Mouse (Mus musculus): ENCODE measurements at regions not wholly inside any gene's neighbourhood (a gene's known extent, or its start where the extent isn't known, plus 50 kb on each side); places are given as distances from the start of the nearest gene placed in this dataset.

DNA sequence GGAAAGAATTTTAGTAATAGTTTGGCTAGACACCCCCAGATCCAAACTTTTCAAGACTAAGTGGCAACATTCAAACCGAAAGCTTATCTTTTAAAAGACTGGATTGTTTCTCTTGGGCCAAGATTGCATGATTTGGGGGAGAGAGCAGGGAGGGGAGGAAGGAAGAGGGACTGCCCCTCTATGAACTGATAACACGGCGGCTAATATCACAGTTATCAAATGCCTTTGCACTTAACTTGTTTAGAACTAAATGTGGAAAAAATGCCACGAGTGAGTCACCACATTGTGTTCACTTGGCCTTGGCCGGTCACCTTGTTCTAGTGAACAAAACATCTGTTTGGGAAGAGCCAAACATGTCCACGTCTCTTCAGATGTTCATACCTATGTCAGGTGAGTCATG is 92.3 kb downstream of the Tes start:
- no peak for DNase-seq (ENCODE audit: extremely low read depth, insufficient read length, low spot score)

DNA sequence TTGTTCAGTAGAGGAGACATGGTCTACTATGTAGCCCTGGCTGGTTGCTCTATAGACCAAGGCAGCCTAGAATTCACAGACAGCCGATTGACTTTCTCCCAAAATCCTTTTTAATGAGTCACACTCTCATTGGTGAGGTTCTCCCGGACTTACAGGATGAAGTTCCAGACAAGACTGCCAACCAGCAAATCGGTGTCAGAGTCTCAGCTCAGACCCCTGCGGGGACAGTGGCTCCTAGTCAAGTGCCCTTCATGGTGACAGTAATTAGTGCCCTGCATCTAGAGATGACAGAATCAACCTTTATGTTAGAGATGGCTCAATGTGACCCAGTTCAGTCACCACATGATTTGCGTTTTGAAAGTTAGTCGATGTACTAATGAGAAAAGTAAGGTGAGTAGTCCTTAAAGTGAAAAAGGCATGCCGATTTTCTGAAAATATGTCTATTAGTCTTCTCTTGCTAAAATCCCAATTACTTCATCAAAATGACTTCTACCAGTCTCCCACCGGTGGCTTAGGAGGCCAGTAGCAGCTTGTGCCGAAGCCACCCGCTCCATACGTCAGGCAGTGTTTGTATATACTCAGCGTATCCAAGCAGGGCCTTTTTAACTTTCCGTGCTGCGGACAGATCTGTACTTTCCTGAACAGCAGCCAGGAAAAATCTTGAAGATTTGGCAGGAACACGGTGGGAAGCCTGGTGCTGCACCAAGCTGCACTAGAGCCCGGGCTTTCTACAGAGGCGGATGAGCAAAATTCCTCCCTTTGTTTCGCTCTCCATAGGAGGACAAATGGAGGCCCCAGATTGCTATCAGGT is 105.2 kb downstream of the Tes start:
- peak; percentile 75 for DNase-seq (ENCODE audit: extremely low read depth, insufficient read length, low spot score)

DNA sequence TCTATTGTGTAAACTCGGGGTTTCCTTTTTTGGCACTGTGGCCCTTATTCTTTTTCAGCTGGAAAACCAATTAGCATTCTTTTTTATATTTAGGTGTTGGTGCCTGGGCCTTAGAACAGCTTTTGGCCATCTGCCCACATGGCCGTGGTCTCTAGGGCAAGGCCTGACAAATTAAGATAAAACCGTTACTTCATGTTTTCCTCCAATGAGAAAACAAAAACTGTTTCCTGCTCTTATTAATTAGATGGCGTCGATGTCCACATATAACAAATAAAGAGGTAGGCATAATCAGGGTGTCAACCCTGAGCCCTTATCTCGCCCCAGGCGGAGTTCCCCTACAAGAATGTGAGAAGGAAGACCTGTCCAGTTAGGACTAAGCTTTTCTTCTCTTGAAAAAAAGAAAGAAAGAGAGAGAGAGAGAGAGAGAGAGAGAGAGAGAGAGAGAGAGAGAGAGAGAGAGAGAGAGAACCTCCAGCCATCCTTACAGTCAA is 105.9 kb downstream of the Tes start:
- no peak for DNase-seq (ENCODE audit: extremely low read depth, insufficient read length, low spot score)

DNA sequence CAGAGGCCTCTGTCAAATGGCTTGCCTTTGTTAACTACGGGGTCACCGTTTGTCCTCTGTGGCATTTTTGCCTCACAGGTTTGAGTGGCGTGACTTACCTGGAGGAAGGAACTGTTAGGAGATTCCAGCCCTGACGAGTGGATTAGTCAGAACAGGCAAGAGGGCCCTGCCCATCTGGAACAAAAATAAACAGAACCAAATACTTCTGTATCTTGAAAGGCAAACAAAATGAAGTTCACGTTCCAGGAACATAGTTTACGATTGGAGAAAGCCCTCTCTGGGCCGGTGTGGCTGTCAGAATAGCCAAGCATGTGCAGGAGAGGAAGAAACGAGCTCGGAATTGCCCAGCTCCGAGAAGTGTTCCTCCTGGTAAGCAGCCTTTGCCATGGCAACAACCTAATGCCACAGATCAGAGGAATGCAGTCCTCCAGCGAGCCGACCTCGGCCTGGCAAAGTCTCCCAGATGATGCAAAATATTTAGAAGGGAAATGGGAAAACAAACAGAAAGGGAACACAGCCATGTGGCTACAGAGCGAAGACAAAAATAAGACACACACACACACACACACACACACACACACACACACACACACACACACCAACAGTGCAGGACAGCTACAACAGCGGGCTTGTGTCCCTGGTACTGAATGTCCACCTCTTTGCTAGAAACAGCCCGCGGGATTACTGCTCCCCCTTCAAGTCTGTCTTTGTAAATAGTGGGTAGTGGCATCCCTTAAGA is 106.5 kb downstream of the Tes start:
- DNase-seq (ENCODE audit: extremely low read depth, insufficient read length, low spot score) = peak; percentile 77

DNA sequence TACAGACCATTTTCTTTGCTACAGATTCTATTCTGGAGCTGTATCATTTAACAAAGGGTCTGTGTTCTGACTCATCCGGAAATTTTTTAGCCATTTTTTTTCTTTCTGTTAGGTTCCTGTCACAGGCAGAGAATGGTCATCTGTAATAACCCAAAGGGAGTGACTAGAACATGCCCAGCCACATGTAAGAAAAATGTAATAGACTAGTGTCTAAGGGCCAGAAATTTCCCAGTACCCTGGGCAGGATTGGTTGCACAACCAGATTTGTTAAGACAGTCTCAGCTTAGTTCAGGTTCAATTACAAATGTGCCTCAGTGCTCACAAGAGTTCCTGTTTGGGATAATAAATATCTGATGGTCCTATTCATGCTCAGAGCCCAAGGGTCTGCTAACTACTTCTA is 107.1 kb downstream of the Tes start:
- peak; percentile 58 for DNase-seq (ENCODE audit: extremely low read depth, insufficient read length, low spot score)

DNA sequence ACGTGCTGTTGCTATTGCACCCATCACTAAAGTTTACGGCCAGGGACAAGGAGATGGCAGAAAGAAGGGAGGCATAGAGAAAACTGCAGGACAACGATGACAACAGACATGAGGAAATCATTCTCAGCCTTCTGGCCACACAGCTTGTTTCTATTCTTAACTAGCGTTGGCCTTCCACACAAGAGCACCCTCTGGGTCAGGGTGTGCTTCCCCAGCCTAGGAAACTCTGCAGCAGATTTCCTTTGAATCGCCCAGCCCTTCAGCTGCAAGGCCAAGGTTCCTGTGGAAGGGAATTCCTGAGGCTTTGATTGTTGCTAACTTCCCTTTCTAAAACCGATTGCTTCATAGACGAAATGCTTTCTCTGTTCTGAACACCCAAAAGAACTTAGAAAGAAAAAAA is 103.8 kb upstream of the Cav2 start:
- no peak for DNase-seq (ENCODE audit: extremely low read depth, insufficient read length, low spot score)

DNA sequence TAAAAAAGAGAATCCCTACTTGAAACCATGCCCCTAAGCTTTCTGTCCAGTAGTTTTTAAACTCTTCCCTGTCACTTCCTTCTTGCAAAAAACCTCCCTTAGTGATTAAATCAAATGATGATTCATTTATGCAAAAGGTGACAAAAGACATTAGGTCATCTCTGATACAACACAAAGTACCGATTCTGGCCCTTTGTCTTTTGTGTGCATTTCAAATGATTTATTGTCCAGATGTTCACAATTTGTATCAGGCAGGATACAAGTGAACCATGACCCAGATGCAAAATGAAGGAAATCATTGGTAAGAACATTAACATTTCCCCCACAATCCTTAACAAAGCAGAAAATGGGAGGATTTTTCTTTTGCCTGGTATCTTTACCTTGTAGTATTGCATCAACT is 101.5 kb upstream of the Cav2 start:
- DNase-seq (ENCODE audit: extremely low read depth, insufficient read length, low spot score) = no peak

DNA sequence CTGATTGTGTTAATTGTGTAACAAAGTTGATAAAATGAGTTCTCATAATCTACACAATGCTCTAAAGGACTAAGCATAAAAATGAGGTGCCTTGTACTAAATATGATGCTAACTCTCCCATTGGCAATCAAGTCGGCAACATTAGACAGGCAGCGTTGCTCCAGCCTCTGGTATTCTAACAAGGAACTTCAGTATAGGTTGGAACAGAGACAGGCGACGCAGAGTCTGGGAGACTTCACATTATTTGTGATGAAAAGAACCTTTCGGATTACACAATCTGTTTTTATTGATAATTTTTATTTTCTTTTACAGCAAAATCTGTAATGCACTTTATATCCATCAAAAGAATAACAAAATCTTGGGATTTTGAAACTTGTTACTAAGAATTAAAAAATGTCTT is 94.4 kb upstream of the Cav2 start:
- no peak for DNase-seq (ENCODE audit: extremely low read depth, insufficient read length, low spot score)

DNA sequence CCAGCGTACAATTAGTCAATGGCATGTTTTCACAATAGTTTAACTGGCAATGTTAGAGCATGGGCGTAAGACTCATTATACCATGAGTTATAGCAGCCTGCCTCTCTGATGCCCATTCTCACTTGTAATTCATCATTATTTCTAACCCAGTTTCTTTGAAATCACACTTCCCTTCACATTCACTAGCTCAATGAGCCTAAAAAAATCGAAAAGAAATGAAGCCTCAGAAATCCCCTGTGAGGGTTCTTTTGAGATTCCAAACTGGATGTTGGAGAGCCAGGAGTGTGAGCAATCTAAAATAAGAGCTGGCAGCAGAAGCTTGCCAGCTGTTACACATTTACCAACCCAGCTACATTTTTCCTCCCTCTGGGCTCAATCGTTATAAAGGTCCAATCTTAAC is 93.9 kb upstream of the Cav2 start:
- DNase-seq (ENCODE audit: extremely low read depth, insufficient read length, low spot score) = no peak

DNA sequence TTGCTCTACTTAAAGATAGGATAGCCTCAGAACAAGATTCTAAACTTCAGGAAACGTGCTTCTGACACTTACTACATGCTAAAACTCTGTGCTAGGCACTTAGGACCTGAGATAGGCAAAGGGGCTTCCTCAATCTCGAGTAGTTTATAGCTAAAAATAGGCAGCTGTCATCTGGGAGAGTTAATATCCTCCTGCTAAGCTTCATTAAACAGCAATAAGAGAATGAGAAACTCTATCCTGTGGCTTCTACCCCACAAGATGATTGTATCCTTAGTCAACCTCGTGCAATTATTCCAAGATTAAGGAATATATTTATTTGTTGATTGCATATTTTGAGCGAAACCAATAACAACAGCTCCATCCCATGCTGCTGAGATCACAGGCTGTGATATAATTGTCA is 85.4 kb upstream of the Cav2 start:
- DNase-seq (ENCODE audit: extremely low read depth, insufficient read length, low spot score) = no peak

DNA sequence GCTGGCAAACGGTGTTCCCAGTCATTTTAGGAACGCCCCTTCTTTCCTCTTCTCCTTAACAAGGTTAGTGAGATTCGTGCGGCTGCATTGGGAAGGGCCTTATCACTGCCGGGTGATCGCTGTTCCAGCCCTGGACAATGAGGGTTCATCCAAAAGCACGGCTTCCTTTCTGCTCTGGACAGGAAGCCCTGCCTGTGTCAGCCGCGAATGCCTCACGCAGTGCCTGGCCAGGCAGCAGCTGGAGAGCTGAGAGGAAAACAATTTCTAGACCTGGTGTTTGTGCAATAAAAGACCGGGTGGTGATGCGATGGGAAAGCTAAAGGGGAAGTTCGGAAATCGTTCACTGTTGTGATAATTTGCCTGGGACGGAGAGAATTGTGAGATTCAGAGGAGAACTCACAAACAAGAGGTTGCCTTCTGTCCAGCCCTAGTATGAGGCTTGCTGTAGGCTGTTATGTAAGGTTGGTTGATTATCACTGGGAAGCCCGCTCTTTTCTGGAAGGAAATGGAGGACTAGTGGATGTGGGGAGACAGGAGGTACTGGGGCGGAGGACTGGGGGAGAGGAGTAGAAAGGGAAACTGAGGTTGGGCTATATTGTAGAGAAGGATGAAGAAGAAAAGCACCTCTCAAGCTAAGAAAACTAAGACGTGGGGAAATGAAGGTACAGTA is 83.1 kb upstream of the Cav2 start:
- DNase-seq (ENCODE audit: extremely low read depth, insufficient read length, low spot score) = no peak

DNA sequence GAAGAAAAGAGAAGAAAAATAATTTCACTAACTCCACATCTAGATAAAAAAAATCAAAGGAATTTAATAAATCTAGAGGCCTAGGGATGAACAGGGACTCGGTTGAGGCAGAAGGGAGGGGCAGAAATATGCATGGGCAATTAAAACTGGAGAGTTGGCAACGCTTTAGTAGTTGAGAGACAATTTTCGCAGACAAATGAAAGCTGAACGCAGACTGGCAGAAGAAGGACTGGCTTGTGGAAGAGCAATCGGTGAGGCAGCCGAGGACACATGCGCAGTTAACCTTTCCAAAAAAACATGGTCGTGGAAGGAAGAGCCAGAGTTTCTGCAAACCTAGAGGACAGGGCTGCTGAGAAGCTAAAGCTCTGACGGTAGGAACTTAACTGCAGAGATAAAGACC is 82.1 kb upstream of the Cav2 start:
- no peak for DNase-seq (ENCODE audit: extremely low read depth, insufficient read length, low spot score)

DNA sequence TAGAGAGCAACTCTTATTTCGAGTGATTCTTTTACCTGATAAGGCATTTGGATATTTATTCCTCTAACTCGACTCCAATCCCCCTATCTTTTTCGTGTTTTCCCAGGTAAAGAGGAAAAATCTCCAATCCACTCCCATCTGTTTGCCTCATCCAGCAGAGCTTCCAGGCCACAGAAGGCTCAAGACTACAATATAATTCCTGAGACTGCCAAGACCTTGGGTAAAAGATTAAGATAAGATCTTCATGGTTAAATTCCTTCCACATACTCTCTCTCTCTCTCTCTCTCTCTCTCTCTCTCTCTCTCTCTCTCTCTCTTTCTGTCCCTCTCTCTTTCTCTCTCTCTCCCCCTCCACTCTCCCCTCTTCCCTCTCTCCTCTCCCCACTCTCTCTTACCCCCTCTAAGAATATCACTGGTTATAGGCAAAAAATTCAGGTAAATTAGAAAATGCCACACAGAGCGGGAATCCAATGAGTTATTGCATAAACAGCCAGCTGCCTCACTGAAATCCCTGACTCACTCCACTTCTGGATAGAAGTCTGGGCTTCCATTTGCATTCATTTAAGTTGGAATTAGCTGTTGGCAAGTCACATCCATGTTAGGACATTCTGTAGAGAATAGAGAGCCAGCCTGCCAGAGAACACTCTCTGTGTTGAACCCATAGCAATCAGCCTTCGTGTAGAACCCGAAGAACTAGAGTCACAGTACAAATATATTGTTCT is 78.9 kb upstream of the Cav2 start:
- DNase-seq (ENCODE audit: extremely low read depth, insufficient read length, low spot score) = peak; percentile 78

DNA sequence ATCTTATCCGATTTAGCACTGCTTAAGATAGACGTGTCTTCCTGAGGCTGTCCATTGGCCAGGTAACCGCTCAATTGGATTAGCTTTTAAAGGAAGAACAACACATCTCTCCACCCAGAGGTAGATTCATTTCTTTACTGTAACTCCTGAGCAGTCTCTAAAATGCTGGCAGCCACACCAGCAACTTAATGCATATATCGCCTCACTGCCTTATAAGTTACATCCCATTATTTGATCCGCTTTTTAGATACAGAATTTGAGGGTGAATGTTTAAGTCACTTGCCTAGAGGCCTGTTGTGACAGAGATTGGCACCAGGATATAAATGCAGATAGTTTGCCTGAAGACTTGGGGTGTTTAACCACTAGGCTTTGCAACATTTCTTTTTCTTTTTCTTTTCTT is 77.7 kb upstream of the Cav2 start:
- no peak for DNase-seq (ENCODE audit: extremely low read depth, insufficient read length, low spot score)

DNA sequence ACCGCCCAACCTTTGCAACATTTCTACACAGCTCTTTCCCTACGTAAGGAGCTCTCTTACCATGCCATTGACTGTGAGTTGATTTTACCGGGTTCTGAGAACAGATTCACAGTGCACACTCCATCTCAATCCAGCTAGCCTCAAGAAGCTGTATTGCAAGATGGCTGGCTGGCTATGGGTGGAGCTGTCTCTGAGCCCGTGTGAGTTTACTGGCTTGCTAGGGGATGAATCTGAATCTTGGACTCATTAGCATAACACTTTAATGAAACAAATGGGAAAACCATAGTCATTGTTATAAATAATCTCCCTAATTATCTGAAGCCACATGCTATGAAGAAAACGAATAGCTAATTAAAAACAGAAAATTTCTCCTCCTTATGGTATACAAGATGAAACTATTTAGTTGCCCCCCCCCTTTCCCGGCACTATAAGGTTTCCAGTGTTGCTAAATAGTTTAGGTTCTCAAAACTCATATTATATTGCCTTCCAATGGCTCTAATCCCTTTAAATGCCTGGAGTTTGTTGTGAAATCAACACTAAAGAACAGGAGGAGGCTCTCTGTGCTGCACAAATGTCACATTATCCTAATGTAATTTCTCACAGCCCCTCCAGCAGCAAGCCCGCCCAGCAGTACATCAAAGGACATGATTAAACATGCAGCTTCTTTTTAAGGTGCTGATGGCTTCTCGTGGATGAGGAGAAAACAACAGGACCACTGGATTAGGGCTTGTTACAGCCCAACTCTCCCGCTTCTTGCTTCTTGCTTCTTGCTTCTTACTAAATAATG is 76.9 kb upstream of the Cav2 start:
- DNase-seq (ENCODE audit: extremely low read depth, insufficient read length, low spot score) = no peak

DNA sequence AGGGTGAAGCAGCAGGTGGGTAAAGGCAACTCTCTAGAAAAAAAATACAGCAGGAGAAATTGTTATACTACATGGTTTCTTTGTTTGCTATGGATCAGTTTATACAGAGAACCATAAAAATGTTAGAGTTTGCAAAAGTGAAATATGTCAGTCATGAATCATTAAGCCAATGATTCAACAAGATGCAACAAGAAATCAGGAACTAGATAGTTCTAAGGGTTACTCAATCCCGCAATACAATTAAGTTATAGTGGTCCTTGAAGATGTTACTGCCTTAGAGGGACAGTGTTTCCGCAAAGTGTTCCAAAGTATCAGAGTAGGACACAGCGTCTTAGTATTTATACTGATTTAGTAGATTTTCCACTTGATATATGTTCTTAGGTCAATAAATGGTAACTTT is 74.1 kb upstream of the Cav2 start:
- no peak for DNase-seq (ENCODE audit: extremely low read depth, insufficient read length, low spot score)

DNA sequence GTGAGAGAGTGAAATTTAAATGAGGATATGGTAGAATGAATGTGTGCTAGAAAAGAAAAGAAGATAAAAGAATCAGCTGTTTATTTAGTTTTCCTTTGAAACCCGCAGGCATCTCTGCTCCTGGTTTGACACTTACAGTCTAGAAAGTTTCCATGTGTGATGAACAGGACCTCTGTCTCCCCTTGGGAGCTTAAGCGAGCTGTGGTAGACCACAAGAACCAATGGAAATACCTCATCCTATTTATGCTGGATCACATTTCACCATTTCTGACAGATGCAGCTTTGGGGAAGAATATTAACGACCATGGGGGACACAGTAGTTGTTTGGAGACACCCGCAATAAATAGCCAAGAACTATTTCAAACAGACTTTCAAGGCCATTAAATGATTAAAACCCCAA is 71.2 kb upstream of the Cav2 start:
- peak; percentile 70 for DNase-seq (ENCODE audit: extremely low read depth, insufficient read length, low spot score)

DNA sequence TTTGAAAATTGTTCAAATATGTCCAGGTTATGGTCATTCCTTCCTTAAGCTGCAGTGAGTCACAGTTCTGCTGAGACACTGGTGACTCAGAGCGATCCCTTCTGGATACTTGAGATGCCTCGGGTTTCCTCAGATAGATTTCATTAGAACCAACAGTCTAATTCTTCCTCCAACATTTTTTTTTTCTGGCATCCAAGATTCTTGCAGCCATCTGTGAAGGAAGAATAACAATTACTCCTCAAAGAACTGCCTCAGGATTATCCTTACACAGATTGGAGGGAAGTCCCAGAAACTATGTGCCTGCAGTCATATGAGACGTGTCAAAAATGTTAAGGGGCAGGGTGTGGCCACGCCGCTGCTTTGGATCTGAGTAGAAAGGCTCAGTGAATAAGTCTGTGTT is 69.6 kb upstream of the Cav2 start:
- peak; percentile 86 for DNase-seq (ENCODE audit: extremely low read depth, insufficient read length, low spot score)

DNA sequence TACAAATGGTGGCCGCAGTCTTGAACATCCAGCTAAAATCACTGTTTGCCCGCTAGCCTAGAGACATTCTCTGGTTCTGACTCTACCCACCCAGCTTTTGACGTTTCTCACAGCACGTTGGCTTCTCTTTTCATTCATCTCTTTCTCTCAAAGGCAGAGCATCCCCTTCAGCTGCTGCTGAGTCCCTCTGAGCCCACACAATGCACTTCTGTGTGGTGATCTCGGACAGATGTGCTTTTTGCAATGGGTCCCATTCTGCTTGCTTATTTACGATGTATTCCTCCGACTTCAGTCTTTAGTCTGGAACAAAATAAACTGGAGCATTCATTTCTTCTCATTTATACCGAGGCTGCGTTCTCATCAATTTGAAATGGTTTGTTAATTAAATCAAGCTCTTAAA is 66.2 kb upstream of the Cav2 start:
- no peak for DNase-seq (ENCODE audit: extremely low read depth, insufficient read length, low spot score)

DNA sequence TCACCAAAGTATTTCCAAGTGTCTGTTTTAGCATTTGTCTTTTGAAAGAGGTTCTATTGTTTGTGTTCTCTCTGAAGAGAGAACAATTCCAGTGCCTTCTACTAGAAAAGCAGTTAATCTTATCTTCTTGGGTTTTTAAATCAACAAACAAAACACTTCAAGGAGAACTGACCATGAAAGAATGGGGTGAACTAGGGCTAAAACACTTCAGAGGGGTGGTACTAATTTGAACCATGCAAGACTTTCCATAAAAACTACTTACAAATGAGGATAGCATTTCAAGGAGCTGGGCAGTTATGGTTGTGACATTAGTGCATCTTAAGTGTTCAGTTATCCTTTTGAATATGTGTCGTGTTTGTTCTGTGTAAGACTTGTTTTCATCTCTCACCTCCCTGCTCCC is 64.5 kb upstream of the Cav2 start:
- DNase-seq (ENCODE audit: extremely low read depth, insufficient read length, low spot score) = no peak

All from 3134 (cell line).